Mouse (Mus musculus) bone marrow, adult 2 months (tissue): Measurements from ENCODE around the gene Mylip.

Experiments
- CTCF ChIP-seq: fragments of 200-500 bp; IDR thresholded peaks from 2 replicates; pipeline ENCODE4 v1.5.1; 2011; ENCODE audit warnings: low read length, control low read depth; ENCODE audit not compliant: control insufficient read depth, insufficient read depth
- POLR2A ChIP-seq: fragments of 200-500 bp; IDR thresholded peaks from 2 replicates; pipeline ENCODE4 v1.6.1; 2011; ENCODE audit warnings: low read depth, mild to moderate bottlenecking, control low read depth, low read length, borderline replicate concordance; ENCODE audit not compliant: control insufficient read depth

DNA sequence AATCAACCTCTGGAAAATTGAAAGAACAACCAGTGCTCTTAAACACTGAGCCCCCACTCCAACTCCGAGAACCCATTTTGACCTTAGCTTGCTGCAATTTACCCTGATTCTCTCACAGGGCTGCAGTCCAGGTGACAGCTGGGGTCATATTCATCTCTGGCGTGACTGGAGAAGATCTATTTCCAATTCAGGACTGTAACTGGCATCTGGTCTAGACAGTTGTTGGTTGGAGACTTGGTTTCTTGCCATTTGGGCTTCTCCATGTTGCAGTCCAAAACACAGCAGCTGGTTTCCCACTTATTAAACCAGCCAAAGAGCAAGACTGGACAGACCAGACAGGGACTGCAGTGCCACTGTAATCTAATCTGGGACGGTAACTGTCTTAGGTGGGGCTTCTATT, 70.6 kb downstream of the Mylip start:
- TF ChIP-seq CTCF (no peak), POLR2A (no peak)
